Mouse (Mus musculus): Measurements from ENCODE around the gene Foxp1. TPM values are rescaled to one million over a fixed set of nuclear protein-coding genes. Genes with fewer than 3 reads are reported as not detected.

The Foxp1 gene
- polyA plus RNA-seq, 1 experiment from 2014 or later, result 36.4 TPM

- Histone ChIP-seq H3K4me1 (ENCODE audit: insufficient read depth, low read length) (peaks cover 19% of the 10 kb centered on the region), H3K27me3 (ENCODE audit: insufficient read depth, low read length) (peaks cover 7% of the 10 kb centered on the region; the same call in 1 of the 2 replicates), H3K4me3 (ENCODE audit: low read length) (no peak overlapping the region), H3K27ac (ENCODE audit: low read length) (no peak overlapping the region), H3K9me3 (ENCODE audit: low read length) (no peaks in the 10 kb centered on the region), H3K9ac (replicated peaks; ENCODE audit: low read length) (no peak overlapping the region), H3K36me3 (ENCODE audit: insufficient read depth, low read length) (no peaks in the 10 kb centered on the region), H3K4me2 (replicated peaks; ENCODE audit: low read depth, low read length) (no peak overlapping the region)
- WGBS, result 55% methylated on average over 12 of the region's 12 CpGs
- ATAC-seq (ENCODE audit: low FRiP score, low TSS enrichment), result no peak
Observed at GRCm38 (mm10) chr6:99020570-99021444, 501.7 kb downstream of the Foxp1 start.

- ATAC-seq (ENCODE audit: low FRiP score, low TSS enrichment), result no peak
- H3K27ac ChIP-seq (ENCODE audit: low read length), result 0 out of 2 replicates have a peak overlapping the region, but pooled peaks have one; percentile 3
Observed at GRCm38 (mm10) chr6:99019716-99020115, 502.8 kb downstream of the Foxp1 start.

GRCm38 (mm10) chr6:99019266-99019665 is 503.3 kb downstream of the Foxp1 start:
- peak; percentile 86; the same call in 1 of the 2 replicates for ATAC-seq (ENCODE audit: low FRiP score, low TSS enrichment)
- Histone ChIP-seq H3K4me1 (ENCODE audit: insufficient read depth, low read length) (peaks cover 28% of the 10 kb centered on the region), H3K4me2 (replicated peaks; ENCODE audit: low read depth, low read length) (no peak overlapping the region), H3K36me3 (ENCODE audit: insufficient read depth, low read length) (no peaks in the 10 kb centered on the region), H3K4me3 (ENCODE audit: low read length) (no peak overlapping the region), H3K9ac (replicated peaks; ENCODE audit: low read length) (no peak overlapping the region), H3K27me3 (ENCODE audit: insufficient read depth, low read length) (peaks cover 8% of the 10 kb centered on the region; the same call in 1 of the 2 replicates), H3K27ac (ENCODE audit: low read length) (0 out of 2 replicates have a peak overlapping the region, but pooled peaks have one; percentile 3), H3K9me3 (ENCODE audit: low read length) (no peaks in the 10 kb centered on the region)
- WGBS, result 16% methylated on average over 9 of the region's 9 CpGs

More at GRCm38 (mm10) chr6:99019716-99020115, 502.8 kb downstream of the Foxp1 start:
- H3K4me2 ChIP-seq (replicated peaks; ENCODE audit: low read depth, low read length), result no peak overlapping the region
- H3K4me1 ChIP-seq (ENCODE audit: insufficient read depth, low read length), result peaks cover 27% of the 10 kb centered on the region
- no peak overlapping the region for H3K9ac ChIP-seq (replicated peaks; ENCODE audit: low read length)
- no peaks in the 10 kb centered on the region for H3K9me3 ChIP-seq (ENCODE audit: low read length)
- H3K4me3 ChIP-seq (ENCODE audit: low read length), result no peak overlapping the region
- no peaks in the 10 kb centered on the region for H3K36me3 ChIP-seq (ENCODE audit: insufficient read depth, low read length)
- H3K27me3 ChIP-seq (ENCODE audit: insufficient read depth, low read length), result peaks cover 8% of the 10 kb centered on the region; the same call in 1 of the 2 replicates
- 34% methylated on average over 8 of the region's 8 CpGs for WGBS

- peaks cover 8% of the 10 kb centered on the region; the same call in 1 of the 2 replicates for H3K27me3 ChIP-seq (ENCODE audit: insufficient read depth, low read length)
- H3K9me3 ChIP-seq (ENCODE audit: low read length), result no peaks in the 10 kb centered on the region
- H3K9ac ChIP-seq (replicated peaks; ENCODE audit: low read length), result no peak overlapping the region
- no peak overlapping the region for H3K27ac ChIP-seq (ENCODE audit: low read length)
- no peak overlapping the region for H3K4me3 ChIP-seq (ENCODE audit: low read length)
- ATAC-seq (ENCODE audit: low FRiP score, low TSS enrichment), result peak; percentile 39; the same call in 1 of the 2 replicates
- WGBS, result 28% methylated on average over 16 of the region's 16 CpGs
- peaks cover 46% of the 10 kb centered on the region for H3K4me1 ChIP-seq (ENCODE audit: insufficient read depth, low read length)
- peak overlapping the region; percentile 3; the same call in 1 of the 2 replicates for H3K4me2 ChIP-seq (replicated peaks; ENCODE audit: low read depth, low read length)
- H3K36me3 ChIP-seq (ENCODE audit: insufficient read depth, low read length), result no peaks in the 10 kb centered on the region
Observed at GRCm38 (mm10) chr6:99013866-99014502, 508.5 kb downstream of the Foxp1 start.

- Histone ChIP-seq H3K9ac (replicated peaks; ENCODE audit: low read length) (no peak overlapping the region), H3K27me3 (ENCODE audit: insufficient read depth, low read length) (peaks cover 8% of the 10 kb centered on the region; the same call in 1 of the 2 replicates), H3K4me1 (ENCODE audit: insufficient read depth, low read length) (peaks cover 40% of the 10 kb centered on the region), H3K36me3 (ENCODE audit: insufficient read depth, low read length) (peaks cover 4% of the 10 kb centered on the region), H3K4me3 (ENCODE audit: low read length) (no peak overlapping the region), H3K9me3 (ENCODE audit: low read length) (peaks cover 4% of the 10 kb centered on the region), H3K4me2 (replicated peaks; ENCODE audit: low read depth, low read length) (no peak overlapping the region), H3K27ac (ENCODE audit: low read length) (no peak overlapping the region)
- 30% methylated on average over 14 of the region's 14 CpGs for WGBS
- no peak for ATAC-seq (ENCODE audit: low FRiP score, low TSS enrichment)
Observed at GRCm38 (mm10) chr6:99013119-99013865, 509.2 kb downstream of the Foxp1 start.

- no peak overlapping the region for H3K9ac ChIP-seq (replicated peaks; ENCODE audit: low read length)
- 45% methylated on average over 8 of the region's 8 CpGs for WGBS
- peaks cover 6% of the 10 kb centered on the region for H3K9me3 ChIP-seq (ENCODE audit: low read length)
- H3K27ac ChIP-seq (ENCODE audit: low read length), result no peak overlapping the region
- H3K4me3 ChIP-seq (ENCODE audit: low read length), result no peak overlapping the region
- H3K4me2 ChIP-seq (replicated peaks; ENCODE audit: low read depth, low read length), result no peak overlapping the region
- peaks cover 8% of the 10 kb centered on the region; the same call in 1 of the 2 replicates for H3K27me3 ChIP-seq (ENCODE audit: insufficient read depth, low read length)
- peaks cover 40% of the 10 kb centered on the region for H3K4me1 ChIP-seq (ENCODE audit: insufficient read depth, low read length)
- no peak for ATAC-seq (ENCODE audit: low FRiP score, low TSS enrichment)
- peaks cover 11% of the 10 kb centered on the region for H3K36me3 ChIP-seq (ENCODE audit: insufficient read depth, low read length)
Observed at GRCm38 (mm10) chr6:99011895-99012584, 510.5 kb downstream of the Foxp1 start.

GRCm38 (mm10) chr6:99009771-99010170 is 512.8 kb downstream of the Foxp1 start:
- H3K4me1 ChIP-seq (ENCODE audit: insufficient read depth, low read length), result peaks cover 33% of the 10 kb centered on the region
- 39% methylated on average over 8 of the region's 10 CpGs for WGBS

GRCm38 (mm10) chr6:99008565-99008964 is 514.0 kb downstream of the Foxp1 start:
- Histone ChIP-seq H3K4me2 (replicated peaks; ENCODE audit: low read depth, low read length) (no peak overlapping the region), H3K27ac (ENCODE audit: low read length) (no peak overlapping the region), H3K9me3 (ENCODE audit: low read length) (peaks cover 6% of the 10 kb centered on the region), H3K4me3 (ENCODE audit: low read length) (no peak overlapping the region), H3K9ac (replicated peaks; ENCODE audit: low read length) (no peak overlapping the region), H3K36me3 (ENCODE audit: insufficient read depth, low read length) (peaks cover 18% of the 10 kb centered on the region), H3K27me3 (ENCODE audit: insufficient read depth, low read length) (no peaks in the 10 kb centered on the region), H3K4me1 (ENCODE audit: insufficient read depth, low read length) (peaks cover 21% of the 10 kb centered on the region)
- no peak for ATAC-seq (ENCODE audit: low FRiP score, low TSS enrichment)
- WGBS, result 100% methylated on average over 1 of the region's 1 CpGs

More at GRCm38 (mm10) chr6:99009771-99010170, 512.8 kb downstream of the Foxp1 start:
- Histone ChIP-seq H3K4me2 (replicated peaks; ENCODE audit: low read depth, low read length) (no peak overlapping the region), H3K9ac (replicated peaks; ENCODE audit: low read length) (no peak overlapping the region), H3K9me3 (ENCODE audit: low read length) (peaks cover 6% of the 10 kb centered on the region), H3K36me3 (ENCODE audit: insufficient read depth, low read length) (peaks cover 18% of the 10 kb centered on the region), H3K4me3 (ENCODE audit: low read length) (no peak overlapping the region), H3K27me3 (ENCODE audit: insufficient read depth, low read length) (no peaks in the 10 kb centered on the region), H3K27ac (ENCODE audit: low read length) (no peak overlapping the region)
- ATAC-seq (ENCODE audit: low FRiP score, low TSS enrichment), result no peak

GRCm38 (mm10) chr6:99007542-99007941 is 515.0 kb downstream of the Foxp1 start:
- H3K27me3 ChIP-seq (ENCODE audit: insufficient read depth, low read length), result no peaks in the 10 kb centered on the region
- no peak overlapping the region for H3K4me2 ChIP-seq (replicated peaks; ENCODE audit: low read depth, low read length)
- WGBS, result 68% methylated on average over 6 of the region's 6 CpGs
- H3K27ac ChIP-seq (ENCODE audit: low read length), result no peak overlapping the region
- no peak overlapping the region for H3K4me3 ChIP-seq (ENCODE audit: low read length)
- no peak for ATAC-seq (ENCODE audit: low FRiP score, low TSS enrichment)
- no peak overlapping the region for H3K9ac ChIP-seq (replicated peaks; ENCODE audit: low read length)
- peaks cover 25% of the 10 kb centered on the region for H3K36me3 ChIP-seq (ENCODE audit: insufficient read depth, low read length)
- peaks cover 6% of the 10 kb centered on the region for H3K9me3 ChIP-seq (ENCODE audit: low read length)
- peaks cover 11% of the 10 kb centered on the region for H3K4me1 ChIP-seq (ENCODE audit: insufficient read depth, low read length)

All from kidney, embryonic 16.5 days (tissue).